Mouse (Mus musculus) embryonic facial prominence, embryonic 14.5 days (tissue): Measurements from ENCODE around the gene Col9a2. TPM values are rescaled to one million over a fixed set of nuclear protein-coding genes. Genes with fewer than 3 reads are reported as not detected.
"Not testable (repeated sequence)": the region's sequence is repeated elsewhere in the genome, so short reads cannot be mapped to it uniquely, and the experiment has no call there.

ENCODE experiments used
- ATAC-seq: fragments of 200-750 bp; cut with Nextera tagmentation; 2 replicates; pipeline ENCODE4 v1.8.0; 2017; ENCODE audit warnings: low read depth, moderate number of reproducible peaks, moderate TSS enrichment
- DNase-seq: peaks from one replicate; pipeline ENCODE4 v3.0.0-alpha.2; 2015; ENCODE audit warnings: low spot score
- H3K27ac ChIP-seq: fragments of 300-500 bp; sonication (generic); replicated peaks from 2 replicates; pipeline ENCODE4 v1.5.1; 2014; ENCODE audit warnings: low read depth, mild to moderate bottlenecking, low read length, moderate library complexity
- H3K27me3 ChIP-seq: fragments of 300-500 bp; sonication (generic); replicated peaks from 2 replicates; pipeline ENCODE4 v1.6.1; 2014; ENCODE audit warnings: low read length; ENCODE audit not compliant: control insufficient read depth, insufficient read depth
- H3K36me3 ChIP-seq: fragments of 300-500 bp; sonication (generic); 2 replicates; pipeline ENCODE4 v1.6.1; 2014; ENCODE audit warnings: low read length, mixed read lengths; ENCODE audit not compliant: control insufficient read depth, insufficient read depth
- H3K4me1 ChIP-seq: fragments of 300-500 bp; sonication (generic); 2 replicates; pipeline ENCODE4 v1.6.1; 2014; ENCODE audit warnings: antibody characterized with exemption, low read length; ENCODE audit not compliant: control insufficient read depth, insufficient read depth
- H3K4me2 ChIP-seq: fragments of 300-500 bp; sonication (generic); 2 replicates; pipeline ENCODE4 v1.6.1; 2014; ENCODE audit warnings: low read depth, mild to moderate bottlenecking, low read length, moderate library complexity, mixed read lengths
- H3K4me3 ChIP-seq: fragments of 300-500 bp; sonication (generic); 2 replicates; pipeline ENCODE4 v1.5.1; 2014; ENCODE audit warnings: low read depth, mild to moderate bottlenecking, low read length
- H3K9ac ChIP-seq: fragments of 300-500 bp; sonication (generic); 2 replicates; pipeline ENCODE4 v1.6.1; 2014; ENCODE audit warnings: low read depth, mild to moderate bottlenecking, low read length, moderate library complexity, mixed read lengths
- H3K9me3 ChIP-seq: fragments of 300-500 bp; sonication (generic); 2 replicates; pipeline ENCODE4 v1.6.1; 2016; ENCODE audit warnings: low read length; ENCODE audit not compliant: control insufficient read depth
- WGBS: fragments of 180-500 bp; shearing (Covaris S2); extraction: QIAGEN DNeasy Blood & Tissue Kit; methylation state at CpG from one replicate; pipeline ENCODE4 v1.1.7; 2014; 5-methylcytosine and 5-hydroxymethylcytosine counted together
- polyA plus RNA-seq: library from polyadenylated mRNA; unstranded; fragments of >200 nt; fragmentation: Nextera tagmentation; extraction: Ambion mirVana; gene quantifications from 2 replicates; pipeline ENCODE4 v1.2.1, GENCODE M21; 2014

The Col9a2 gene
- polyA plus RNA-seq, 1 experiment from 2014 or later = 46.4 TPM

DNA sequence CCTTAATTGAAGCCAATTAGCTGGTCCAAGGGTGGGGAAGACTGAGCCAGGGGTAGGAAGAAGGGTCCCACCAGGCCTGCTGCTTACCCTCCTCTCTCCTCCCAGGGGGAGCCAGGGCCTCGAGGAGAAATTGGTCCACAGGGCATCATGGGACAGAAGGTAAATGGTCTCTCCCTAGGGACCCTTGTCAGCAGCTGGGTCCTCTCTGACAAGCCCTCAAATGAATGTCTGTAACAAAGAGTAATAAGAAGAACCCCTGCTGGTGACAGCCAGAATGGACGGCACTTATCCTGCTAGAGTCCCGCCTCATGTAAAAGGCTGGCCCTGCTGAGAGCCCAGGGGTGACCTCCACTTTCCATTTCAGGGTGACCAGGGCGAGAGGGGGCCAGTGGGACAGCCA, 12.7 kb downstream of the Col9a2 start:
- Histone ChIP-seq H3K27ac (no peak overlapping the region), H3K36me3 (peaks cover 29% of the 10 kb centered on the region; the same call in 1 of the 2 replicates), H3K9me3 (no peaks in the 10 kb centered on the region), H3K9ac (no peak overlapping the region), H3K4me2 (no peak overlapping the region), H3K4me1 (no peaks in the 10 kb centered on the region), H3K27me3 (no peaks in the 10 kb centered on the region), H3K4me3 (no peak overlapping the region)
- WGBS = 39% methylated on average over 3 of the region's 4 CpGs
- DNase-seq (peak; percentile 44), ATAC-seq (peak; percentile 35; the same call in 1 of the 2 replicates)

DNA sequence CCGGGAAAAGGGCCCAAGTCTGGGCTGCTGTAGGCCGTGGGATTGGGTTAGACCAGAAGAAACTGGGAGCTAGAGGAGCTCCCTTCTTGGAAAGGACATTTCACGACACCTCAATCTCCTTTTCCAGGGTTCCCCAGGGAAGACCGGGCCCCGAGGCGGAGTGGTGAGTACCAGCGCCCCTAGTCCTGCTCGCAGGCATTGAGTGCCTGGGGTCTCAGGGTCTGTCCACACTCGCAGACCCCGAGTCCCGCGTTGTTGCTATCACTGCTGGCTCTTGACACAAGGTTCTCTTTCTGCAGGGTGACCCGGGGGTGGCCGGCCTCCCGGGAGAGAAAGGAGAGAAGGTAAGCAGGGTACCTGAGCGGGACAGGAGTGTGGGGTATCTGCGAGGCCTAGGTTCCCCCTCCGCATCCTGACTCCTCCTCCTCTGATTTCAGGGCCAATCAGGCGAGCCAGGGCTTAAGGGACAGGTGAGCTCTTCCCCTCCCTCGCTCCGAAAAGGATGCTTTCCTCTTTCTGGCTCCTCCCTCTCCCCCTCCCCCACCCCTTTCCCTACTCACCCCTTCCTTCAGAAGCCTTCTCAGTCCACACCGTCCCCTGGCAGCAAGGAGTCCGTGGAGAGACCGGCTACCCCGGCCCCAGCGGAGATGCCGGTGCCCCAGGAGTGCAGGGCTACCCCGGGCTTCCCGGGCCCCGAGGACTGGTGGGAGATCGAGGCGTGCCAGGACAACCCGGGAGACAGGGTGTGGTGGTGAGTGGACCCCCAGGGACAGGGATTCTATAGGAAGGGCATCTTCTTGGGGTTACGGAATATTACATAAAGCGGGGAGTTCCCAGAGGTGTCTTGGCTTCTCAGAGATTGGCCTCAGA, 13.5 kb downstream of the Col9a2 start:
- peak; percentile 29 for DNase-seq
- Histone ChIP-seq H3K4me3 (peak overlapping the region; percentile 17; the same call in 1 of the 2 replicates), H3K9ac (0 out of 2 replicates have a peak overlapping the region, but pooled peaks have one; percentile 0), H3K4me1 (no peaks in the 10 kb centered on the region), H3K9me3 (no peaks in the 10 kb centered on the region), H3K36me3 (peaks cover 29% of the 10 kb centered on the region; the same call in 1 of the 2 replicates), H3K27me3 (no peaks in the 10 kb centered on the region), H3K27ac (no peak overlapping the region), H3K4me2 (peak overlapping the region; percentile 34)
- peak; percentile 42; the same call in 1 of the 2 replicates for ATAC-seq
- 15% methylated on average over 35 of the region's 35 CpGs for WGBS

DNA sequence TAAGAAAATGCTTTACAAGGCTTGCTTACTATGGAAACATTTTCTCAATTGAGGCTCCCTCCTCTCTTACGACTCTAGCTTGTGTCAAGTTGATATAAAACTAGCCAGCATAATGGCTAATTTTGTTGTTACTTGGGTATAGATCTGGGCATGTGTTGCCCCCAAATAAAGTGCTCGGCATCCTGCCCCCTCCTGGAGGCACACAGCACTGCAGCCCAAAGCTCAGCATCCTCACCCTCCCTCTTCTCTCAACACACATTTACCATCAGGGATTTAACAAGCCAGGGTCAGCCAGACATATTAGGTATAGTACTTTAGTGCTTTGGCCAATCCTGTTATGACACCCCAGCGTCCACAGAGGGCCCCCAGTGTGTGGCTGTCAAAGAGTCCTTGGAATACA, 17.2 kb downstream of the Col9a2 start:
- H3K4me2 ChIP-seq = no peak overlapping the region
- ATAC-seq (no peak), DNase-seq (no peak)
- WGBS = 53% methylated on average over 3 of the region's 3 CpGs
- H3K27ac ChIP-seq = no peak overlapping the region
- peaks cover 36% of the 10 kb centered on the region for H3K36me3 ChIP-seq
- no peak overlapping the region for H3K4me3 ChIP-seq
- no peaks in the 10 kb centered on the region for H3K4me1 ChIP-seq
- H3K9me3 ChIP-seq = no peaks in the 10 kb centered on the region
- H3K9ac ChIP-seq = no peak overlapping the region
- no peaks in the 10 kb centered on the region for H3K27me3 ChIP-seq

DNA sequence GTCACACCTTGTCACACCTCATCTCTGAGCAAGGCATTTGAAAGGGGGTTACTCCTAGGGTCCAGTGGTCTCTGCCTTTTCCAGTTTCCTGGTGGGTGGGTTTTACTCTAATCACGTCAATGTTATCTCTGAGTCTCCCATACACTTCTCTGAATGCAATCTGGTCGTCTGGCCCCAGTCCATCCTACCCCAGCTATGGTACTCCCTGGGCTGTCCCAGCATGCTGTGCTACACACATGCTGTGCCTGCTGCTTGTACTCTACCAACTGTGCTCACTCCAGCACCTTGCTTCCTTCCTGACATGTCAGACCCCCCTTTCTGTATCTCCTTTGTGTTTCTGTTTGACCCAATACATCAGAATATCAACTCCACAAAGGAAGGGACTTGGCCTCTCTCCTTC, 17.8 kb downstream of the Col9a2 start:
- Histone ChIP-seq H3K4me1 (no peaks in the 10 kb centered on the region), H3K9me3 (no peaks in the 10 kb centered on the region), H3K4me2 (no peak overlapping the region), H3K27ac (no peak overlapping the region), H3K27me3 (no peaks in the 10 kb centered on the region), H3K4me3 (no peak overlapping the region), H3K9ac (no peak overlapping the region), H3K36me3 (peaks cover 41% of the 10 kb centered on the region)
- no peak for DNase-seq
- WGBS = 65% methylated on average over 2 of the region's 2 CpGs
- ATAC-seq = no peak

DNA sequence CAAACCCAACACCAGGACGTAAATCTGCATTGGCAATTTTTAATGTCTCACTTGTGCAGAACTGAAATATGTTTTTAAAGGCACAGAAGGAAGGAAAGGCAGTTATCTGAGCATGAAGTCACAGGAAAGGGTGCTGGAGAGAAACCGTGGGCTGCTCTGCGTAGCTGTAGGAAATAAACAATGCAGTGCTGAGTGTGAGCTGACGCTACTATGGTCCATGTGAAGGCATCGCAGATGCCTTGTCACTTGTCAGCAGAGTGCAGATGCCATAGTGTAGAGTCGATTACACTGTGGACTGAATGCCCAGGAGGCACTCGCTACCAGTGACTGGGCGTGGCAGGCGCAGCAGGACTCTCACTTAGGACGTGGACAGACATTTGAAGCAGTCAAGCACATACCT, 20.0 kb downstream of the Col9a2 start:
- not testable (repeated sequence) for H3K4me1 ChIP-seq, H3K27ac ChIP-seq, H3K27me3 ChIP-seq, H3K9ac ChIP-seq, H3K4me3 ChIP-seq, ATAC-seq, H3K9me3 ChIP-seq, H3K4me2 ChIP-seq, DNase-seq
- WGBS = 86% methylated on average over 8 of the region's 10 CpGs
- peaks cover 38% of the 10 kb centered on the region for H3K36me3 ChIP-seq

DNA sequence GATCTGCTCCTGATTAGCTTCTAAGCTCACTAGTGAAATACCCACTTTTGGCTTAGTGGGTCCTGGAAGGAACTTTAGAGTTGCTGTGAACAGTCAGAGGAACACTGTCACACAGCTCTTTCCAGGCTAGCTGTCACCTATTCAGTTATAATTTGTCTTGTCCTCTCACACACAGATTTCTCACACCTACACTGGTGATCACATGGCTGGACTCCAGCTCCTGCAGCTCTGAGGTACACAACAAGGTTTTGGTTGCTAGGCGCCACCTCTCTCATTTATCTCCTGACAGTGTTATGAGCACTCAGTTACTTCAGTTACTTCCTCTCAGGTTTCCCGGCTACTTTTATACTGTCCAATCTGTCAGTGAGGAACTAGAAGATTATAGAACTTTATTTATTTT, 26.2 kb downstream of the Col9a2 start:
- no peak overlapping the region for H3K4me3 ChIP-seq
- no peaks in the 10 kb centered on the region for H3K9me3 ChIP-seq
- no peak overlapping the region for H3K9ac ChIP-seq
- H3K27ac ChIP-seq = no peak overlapping the region
- no peaks in the 10 kb centered on the region for H3K4me1 ChIP-seq
- H3K4me2 ChIP-seq = no peak overlapping the region
- WGBS = 89% methylated on average over 2 of the region's 2 CpGs
- no peaks in the 10 kb centered on the region for H3K27me3 ChIP-seq
- no peak for DNase-seq
- no peak for ATAC-seq
- H3K36me3 ChIP-seq = peaks cover 60% of the 10 kb centered on the region

DNA sequence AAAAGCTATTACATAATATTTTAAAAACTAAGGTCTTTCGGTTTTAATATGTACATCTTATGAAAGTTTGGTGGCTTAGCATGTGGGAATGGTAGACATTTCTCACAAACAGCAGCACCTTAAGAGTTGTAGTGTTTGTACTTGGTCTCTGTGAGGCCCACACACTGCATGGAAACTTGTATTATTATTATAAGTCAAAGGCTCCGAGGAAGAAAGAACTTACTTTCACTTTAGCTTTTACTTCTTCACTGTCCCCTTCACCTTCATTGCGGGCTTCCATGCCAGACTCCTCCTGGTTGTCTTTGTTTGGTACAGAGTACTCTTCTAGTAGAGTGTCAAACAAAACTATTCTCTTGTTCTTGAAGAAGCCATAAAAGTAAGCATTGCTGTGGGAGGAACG, 35.1 kb downstream of the Col9a2 start:
- H3K9ac ChIP-seq = no peak overlapping the region
- H3K27ac ChIP-seq = no peak overlapping the region
- DNase-seq = no peak
- H3K9me3 ChIP-seq = no peaks in the 10 kb centered on the region
- no peak overlapping the region for H3K4me3 ChIP-seq
- H3K4me2 ChIP-seq = no peak overlapping the region
- H3K4me1 ChIP-seq = no peaks in the 10 kb centered on the region
- WGBS = 92% methylated on average over 4 of the region's 4 CpGs
- ATAC-seq = no peak
- peaks cover 63% of the 10 kb centered on the region for H3K36me3 ChIP-seq
- no peaks in the 10 kb centered on the region for H3K27me3 ChIP-seq

DNA sequence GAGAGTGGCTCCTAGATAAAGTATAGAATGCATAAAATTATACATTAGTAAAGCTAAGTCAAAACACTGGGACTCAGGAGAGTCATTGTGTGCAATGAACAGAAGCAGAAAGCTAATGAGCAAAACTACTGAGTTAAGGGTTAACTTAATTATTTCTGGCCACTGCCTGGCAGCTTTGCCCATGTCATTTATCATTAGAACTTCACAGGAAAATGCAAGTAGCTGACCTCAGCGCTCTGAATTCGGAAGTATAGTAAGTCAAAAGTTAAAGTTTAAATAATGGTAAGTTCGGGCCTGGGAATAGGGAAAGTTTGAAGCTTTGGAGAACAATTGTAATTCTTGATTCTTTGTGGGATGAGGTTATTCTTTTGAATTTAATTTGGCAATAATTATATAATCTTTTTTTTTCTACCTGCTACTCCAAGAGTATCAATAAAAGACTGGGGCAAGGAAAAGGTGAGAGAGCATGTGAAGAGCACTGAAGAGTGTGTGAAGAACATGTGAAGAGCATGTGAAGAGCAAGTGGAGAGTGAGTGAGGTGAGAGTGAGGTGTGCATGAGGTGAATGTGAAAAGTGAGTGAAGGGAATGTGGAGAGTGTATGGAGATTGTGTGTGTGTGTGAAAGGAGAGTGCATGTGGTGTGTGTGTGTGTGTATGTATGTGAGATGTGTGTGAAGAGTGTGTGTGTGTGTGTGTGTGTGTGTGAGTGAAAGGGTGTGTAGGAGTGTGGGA, 38.9 kb downstream of the Col9a2 start:
- Histone ChIP-seq H3K9ac (no peak overlapping the region), H3K4me2 (no peak overlapping the region), H3K27me3 (no peaks in the 10 kb centered on the region), H3K27ac (no peak overlapping the region), H3K9me3 (no peaks in the 10 kb centered on the region), H3K4me3 (no peak overlapping the region), H3K36me3 (peaks cover 85% of the 10 kb centered on the region), H3K4me1 (no peaks in the 10 kb centered on the region)
- DNase-seq (no peak), ATAC-seq (no peak)
- WGBS = 83% methylated on average over 3 of the region's 3 CpGs
